Mouse (Mus musculus): Measurements from ENCODE around the gene Gm29666.

DNA sequence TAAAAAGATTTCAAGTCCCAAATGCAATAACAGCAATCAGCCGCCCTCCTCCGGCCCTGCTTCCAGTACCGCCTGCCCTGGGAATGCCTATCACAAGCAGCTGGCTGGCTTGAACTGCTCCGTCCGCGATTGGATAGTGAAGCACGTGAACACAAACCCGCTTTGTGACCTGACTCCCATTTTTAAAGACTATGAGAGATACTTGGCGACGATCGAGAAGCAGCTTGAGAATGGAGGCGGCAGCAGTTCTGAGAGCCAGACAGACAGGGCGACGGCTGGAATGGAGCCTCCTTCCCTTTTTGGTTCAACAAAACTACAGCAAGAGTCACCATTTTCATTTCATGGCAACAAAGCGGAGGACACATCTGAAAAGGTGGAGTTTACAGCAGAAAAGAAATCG, 15.1 kb upstream of the Gm29666 start:
- no peak for TF ChIP-seq CTCF (IDR thresholded peaks at IDR 0.05 in 2 of 3, conservative IDR thresholded peaks at IDR 0.05 in 1 of 3; ENCODE audit: control insufficient read depth in 1 of 3, insufficient read depth in 1 of 3, low read depth in 2 of 3, low read length in 3 of 3, poor library complexity in 1 of 3, severe bottlenecking in 1 of 3)
- TF ChIP-seq CHD2 (IDR thresholded peaks at IDR 0.05; ENCODE audit: low read length): no peak
- TF ChIP-seq EP300 (IDR thresholded peaks at IDR 0.05; ENCODE audit: low read depth in 1 of 2, low read length in 2 of 2): no peak
- no peak for TF ChIP-seq TCF12 (IDR thresholded peaks at IDR 0.05; ENCODE audit: low read depth, low read length)
- TF ChIP-seq CHD1 (IDR thresholded peaks at IDR 0.05; ENCODE audit: low read depth, low read length): no peak
- TF ChIP-seq MAX (IDR thresholded peaks at IDR 0.05; ENCODE audit: low read length): no peak
- no peak for TF ChIP-seq POLR2A (IDR thresholded peaks at IDR 0.05; ENCODE audit: control insufficient read depth in 1 of 2, insufficient read depth in 1 of 2, low read depth in 1 of 2, low read length in 2 of 2, poor library complexity in 1 of 2)
- TF ChIP-seq MEF2A (IDR thresholded peaks at IDR 0.05; ENCODE audit: extremely low read depth, insufficient replicate concordance, low read depth, low read length, poor library complexity, severe bottlenecking): no peak
- TF ChIP-seq ZKSCAN1 (IDR thresholded peaks at IDR 0.05; ENCODE audit: low read depth, low read length): no peak
- no peak for TF ChIP-seq GATA1 (IDR thresholded peaks at IDR 0.05; ENCODE audit: low read depth, low read length)
- no peak for TF ChIP-seq NELFE (IDR thresholded peaks at IDR 0.05; ENCODE audit: low read depth, low read length)
- no peak for TF ChIP-seq E2F4 (IDR thresholded peaks at IDR 0.05; ENCODE audit: borderline replicate concordance, low read depth, low read length)
- no peak for TF ChIP-seq ZC3H11A (IDR thresholded peaks at IDR 0.05; ENCODE audit: low read depth, low read length)
- TF ChIP-seq USF2 (IDR thresholded peaks at IDR 0.05; ENCODE audit: borderline replicate concordance in 1 of 2, insufficient read depth in 1 of 2, low read depth in 1 of 2, low read length in 2 of 2): no peak
